Mouse (Mus musculus) liver, adult 2 months (tissue): ENCODE data around the gene Stxbp3. TPM values are rescaled to one million over a fixed set of nuclear protein-coding genes. Genes with fewer than 3 reads are reported as not detected.

ENCODE experiments used
- DNase-seq: peaks from one replicate; pipeline ENCODE4 v3.0.0-alpha.2; 2011; ENCODE audit warnings: low read depth, low spot score; ENCODE audit errors: extremely low read depth
- H3K27ac ChIP-seq: fragments of 200-500 bp; replicated peaks from 2 replicates; pipeline ENCODE4 v1.5.1; 2012; ENCODE audit warnings: low read depth, mild to moderate bottlenecking, control low read depth, inconsistent platforms, low read length; ENCODE audit not compliant: insufficient read depth
- H3K27me3 ChIP-seq: fragments of 200-500 bp; 2 replicates; pipeline ENCODE4 v1.6.1; 2012; ENCODE audit warnings: mild to moderate bottlenecking, moderate library complexity, low read length, inconsistent platforms; ENCODE audit not compliant: control insufficient read depth, insufficient read depth
- H3K36me3 ChIP-seq: fragments of 200-500 bp; 2 replicates; pipeline ENCODE4 v1.6.1; 2012; ENCODE audit warnings: low read length, inconsistent platforms; ENCODE audit not compliant: control insufficient read depth, insufficient read depth
- H3K4me1 ChIP-seq: fragments of 200-500 bp; 2 replicates; pipeline ENCODE4 v1.6.1; 2011; ENCODE audit warnings: low read length; ENCODE audit not compliant: control insufficient read depth, insufficient read depth
- H3K4me3 ChIP-seq: fragments of 200-500 bp; 2 replicates; pipeline ENCODE4 v1.5.1; 2011; ENCODE audit warnings: low read depth, mild to moderate bottlenecking, control low read depth, low read length, moderate library complexity; ENCODE audit not compliant: insufficient read depth
- H3K79me2 ChIP-seq: fragments of 200-500 bp; 2 replicates; pipeline ENCODE4 v1.6.1; 2012; ENCODE audit warnings: inconsistent platforms, mild to moderate bottlenecking, low read length, moderate library complexity; ENCODE audit not compliant: control insufficient read depth, insufficient read depth
- H3K9ac ChIP-seq: fragments of 200-500 bp; 2 replicates; pipeline ENCODE4 v1.6.1; 2012; ENCODE audit warnings: low read depth, mild to moderate bottlenecking, control low read depth, inconsistent platforms, low read length
- CTCF ChIP-seq: fragments of 200-500 bp; IDR thresholded peaks from 2 replicates; pipeline ENCODE4 v1.5.1; 2011; ENCODE audit warnings: low read depth, low read length, control low read depth
- POLR2A ChIP-seq: fragments of 200-500 bp; IDR thresholded peaks from 2 replicates; pipeline ENCODE4 v1.6.1; 2011; ENCODE audit warnings: low read length, control low read depth; ENCODE audit not compliant: insufficient read depth; ENCODE audit errors: extremely low read depth
- WGBS: fragments of 180-500 bp; shearing (Covaris S2); methylation state at CpG from one replicate; pipeline ENCODE4 v1.1.7; 2018; 5-methylcytosine and 5-hydroxymethylcytosine counted together
- polyA plus RNA-seq: library from polyadenylated mRNA; depleted of rRNA; stranded (reverse); fragments of >200 nt; gene quantifications from 2 replicates; pipeline ENCODE4 v1.2.3, GENCODE M21; 2012
- total RNA-seq: library from RNA; depleted of rRNA; stranded (reverse); fragments of >200 nt; gene quantifications from 2 replicates; pipeline ENCODE4 v1.2.3, GENCODE M21; 2014

Gene Stxbp3
- total and polyA plus RNA-seq, 2 experiments: 6.0 to 34.3 TPM

DNA sequence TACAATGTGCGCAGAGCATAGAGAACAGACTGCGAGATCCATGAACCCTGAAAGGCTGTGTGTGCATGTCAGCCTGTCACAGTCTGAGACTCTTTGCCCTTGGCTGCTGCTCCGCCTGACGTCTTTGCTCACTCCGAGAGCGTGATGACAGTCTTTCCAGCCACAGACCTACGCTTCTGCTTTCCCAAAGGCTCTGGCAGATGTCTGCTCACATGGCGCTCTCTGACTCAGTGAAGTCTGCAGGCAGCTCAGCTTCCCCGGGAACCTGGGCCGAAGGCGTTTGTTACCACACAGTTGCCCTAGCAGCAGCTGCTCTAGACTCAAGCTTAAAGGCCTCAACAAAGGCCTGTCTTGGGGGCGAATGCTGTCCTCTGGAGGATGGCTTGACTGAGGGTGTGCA, 15.0 kb upstream of the Stxbp3 start:
- H3K9ac ChIP-seq: no peak overlapping the region
- H3K79me2 ChIP-seq: no peaks in the 10 kb centered on the region
- H3K27ac ChIP-seq: no peak overlapping the region
- H3K27me3 ChIP-seq: no peaks in the 10 kb centered on the region
- TF ChIP-seq CTCF (no peak), POLR2A (no peak)
- H3K4me1 ChIP-seq: peaks cover 5% of the 10 kb centered on the region; the same call in 1 of the 2 replicates
- no peaks in the 10 kb centered on the region for H3K36me3 ChIP-seq
- DNase-seq: peak; percentile 18
- WGBS: 82% methylated on average over 12 of the region's 12 CpGs
- no peak overlapping the region for H3K4me3 ChIP-seq

DNA sequence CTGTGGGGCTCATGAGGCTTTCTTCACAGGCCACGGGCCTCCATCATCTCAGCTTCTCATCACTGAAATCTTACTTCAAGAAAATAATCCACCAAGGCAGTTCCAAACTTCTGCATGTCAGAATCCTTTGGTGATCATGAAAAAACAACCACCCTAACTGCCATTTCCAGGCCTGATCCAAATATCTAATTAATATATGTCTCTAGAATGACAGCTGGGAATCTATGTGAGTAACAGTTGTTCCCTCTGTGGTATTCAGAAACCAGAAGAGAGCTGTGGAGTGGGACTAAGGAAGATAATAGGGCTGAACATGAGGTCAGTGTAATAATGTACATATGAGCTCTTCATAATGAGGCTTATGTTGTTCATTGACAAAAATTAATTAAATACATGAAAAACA, 12.9 kb upstream of the Stxbp3 start:
- peaks cover 5% of the 10 kb centered on the region; the same call in 1 of the 2 replicates for H3K4me1 ChIP-seq
- no peak overlapping the region for H3K27ac ChIP-seq
- H3K27me3 ChIP-seq: no peaks in the 10 kb centered on the region
- TF ChIP-seq POLR2A: no peak
- no peak for TF ChIP-seq CTCF
- H3K36me3 ChIP-seq: no peaks in the 10 kb centered on the region
- no peak overlapping the region for H3K9ac ChIP-seq
- no peak overlapping the region for H3K4me3 ChIP-seq
- WGBS: 88% methylated on average over 1 of the region's 1 CpGs
- H3K79me2 ChIP-seq: no peaks in the 10 kb centered on the region
- DNase-seq: no peak

DNA sequence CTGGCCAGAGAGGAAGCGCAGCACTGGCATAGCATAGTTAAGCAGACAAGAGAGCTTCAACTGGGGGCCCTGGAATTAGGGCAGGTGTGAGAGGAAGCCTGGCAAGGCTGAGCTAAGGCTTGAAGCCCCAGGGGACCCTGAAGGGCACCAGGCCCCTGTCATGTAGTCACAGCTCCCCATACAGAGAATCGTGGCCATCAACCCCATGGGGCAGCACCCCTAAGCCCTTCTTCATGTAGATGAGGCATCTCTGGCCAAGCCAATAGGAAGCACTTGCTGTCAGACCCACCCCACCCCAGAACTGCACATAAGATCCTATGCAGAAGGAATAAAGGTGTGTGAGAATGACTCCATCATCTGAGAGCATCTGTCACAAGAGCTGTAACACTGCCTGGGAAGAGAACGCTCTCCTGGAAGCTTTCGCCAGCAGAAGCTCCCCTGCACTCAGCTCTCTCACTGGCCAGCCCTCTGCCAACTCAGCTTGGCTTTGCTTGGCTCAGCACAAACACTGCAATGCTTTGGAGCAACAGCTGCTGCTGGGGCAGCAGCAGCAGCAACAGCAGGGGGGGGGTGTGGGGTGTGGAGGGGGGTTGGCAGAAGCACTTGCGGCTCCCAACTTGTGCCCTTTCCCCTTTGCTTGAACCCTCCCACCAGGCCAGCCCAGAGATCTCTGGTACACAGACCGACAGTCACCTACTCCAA, 11.8 kb upstream of the Stxbp3 start:
- Histone ChIP-seq H3K9ac (no peak overlapping the region), H3K4me1 (peaks cover 5% of the 10 kb centered on the region; the same call in 1 of the 2 replicates), H3K27me3 (no peaks in the 10 kb centered on the region), H3K4me3 (no peak overlapping the region), H3K27ac (no peak overlapping the region), H3K79me2 (no peaks in the 10 kb centered on the region), H3K36me3 (no peaks in the 10 kb centered on the region)
- no peak for DNase-seq
- no peak for TF ChIP-seq POLR2A
- no peak for TF ChIP-seq CTCF
- WGBS: 76% methylated on average over 6 of the region's 6 CpGs

DNA sequence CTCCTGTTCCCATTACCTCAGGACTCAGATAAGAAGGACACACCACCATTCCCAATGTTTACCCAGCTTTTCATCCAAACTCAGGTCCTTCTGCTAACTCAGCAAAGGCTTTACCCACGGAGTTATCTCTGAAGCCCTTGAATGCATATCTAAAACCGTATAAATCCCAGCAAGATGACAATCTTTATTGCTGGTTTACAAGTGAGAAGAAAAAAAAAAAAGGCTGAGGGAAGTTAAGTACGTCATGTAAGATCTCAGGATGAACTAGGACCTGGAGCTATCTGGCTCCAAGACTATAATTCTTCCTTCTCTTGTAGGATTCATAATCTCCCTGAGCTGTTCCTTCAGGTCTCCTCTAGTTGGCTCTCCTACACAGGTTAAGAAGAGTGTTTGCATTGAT, 11.2 kb upstream of the Stxbp3 start:
- 65% methylated on average over 3 of the region's 3 CpGs for WGBS
- Histone ChIP-seq H3K79me2 (no peaks in the 10 kb centered on the region), H3K9ac (no peak overlapping the region), H3K27ac (no peak overlapping the region), H3K27me3 (no peaks in the 10 kb centered on the region), H3K36me3 (no peaks in the 10 kb centered on the region), H3K4me1 (peaks cover 5% of the 10 kb centered on the region; the same call in 1 of the 2 replicates), H3K4me3 (no peak overlapping the region)
- DNase-seq: no peak
- no peak for TF ChIP-seq POLR2A
- TF ChIP-seq CTCF: no peak

DNA sequence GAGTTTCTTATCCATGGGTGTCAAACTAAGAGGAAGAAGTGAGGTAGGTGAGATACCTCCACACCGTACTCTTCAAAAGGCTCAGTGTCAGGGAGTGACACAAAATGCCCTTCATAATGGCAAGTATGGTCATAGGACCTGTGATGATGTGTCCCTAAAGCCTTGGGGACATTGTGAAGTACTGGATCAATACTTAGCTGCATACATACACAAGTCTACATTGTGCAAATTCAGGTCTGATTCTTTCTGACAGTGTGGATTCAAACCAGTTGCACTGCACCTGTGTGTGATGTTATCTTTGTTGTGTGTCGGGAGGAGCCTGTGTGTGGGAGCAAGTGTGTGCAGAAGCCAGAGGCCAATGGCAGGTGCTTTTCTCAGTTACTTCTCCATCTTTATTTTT, 10.7 kb upstream of the Stxbp3 start:
- H3K4me1 ChIP-seq: peaks cover 5% of the 10 kb centered on the region; the same call in 1 of the 2 replicates
- WGBS: 86% methylated on average over 2 of the region's 2 CpGs
- no peaks in the 10 kb centered on the region for H3K36me3 ChIP-seq
- H3K79me2 ChIP-seq: no peaks in the 10 kb centered on the region
- no peak overlapping the region for H3K4me3 ChIP-seq
- H3K27ac ChIP-seq: no peak overlapping the region
- TF ChIP-seq CTCF: no peak
- TF ChIP-seq POLR2A: no peak
- no peaks in the 10 kb centered on the region for H3K27me3 ChIP-seq
- H3K9ac ChIP-seq: no peak overlapping the region
- DNase-seq: no peak

GRCm38 (mm10) chr3:108850506-108850905, 10.2 kb upstream of the Stxbp3 start:
- no peak for TF ChIP-seq CTCF
- Histone ChIP-seq H3K4me1 (peaks cover 2% of the 10 kb centered on the region; the same call in 1 of the 2 replicates), H3K79me2 (no peaks in the 10 kb centered on the region), H3K9ac (no peak overlapping the region), H3K27ac (no peak overlapping the region), H3K36me3 (no peaks in the 10 kb centered on the region), H3K4me3 (no peak overlapping the region), H3K27me3 (no peaks in the 10 kb centered on the region)
- no peak for DNase-seq
- WGBS: 57% methylated on average over 3 of the region's 3 CpGs
